Mouse (Mus musculus): ENCODE data around the gene Abcb1b.

DNA sequence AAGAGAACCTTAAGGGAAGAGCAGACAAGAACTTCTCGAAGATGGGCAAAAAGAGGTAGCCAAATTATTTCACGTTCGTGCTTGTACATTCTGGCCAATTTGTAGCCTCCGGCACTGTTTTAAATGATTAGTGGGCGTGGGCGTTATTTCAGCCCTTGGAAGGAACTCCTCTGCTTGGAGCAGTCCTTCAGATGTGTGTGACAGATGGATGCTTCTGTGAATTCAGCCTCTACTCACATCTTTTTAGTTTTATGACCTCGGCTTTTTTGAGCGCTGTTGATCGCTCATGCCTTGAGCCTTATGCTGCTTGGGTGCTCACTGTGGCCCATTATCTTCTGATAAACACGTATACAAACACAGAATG, 787 bp downstream of the Abcb1b start:
- TF ChIP-seq CTCF (IDR thresholded peaks at IDR 0.05; ENCODE audit: extremely low read depth, insufficient read depth, low read length), result no peak
- TF ChIP-seq POLR2A (IDR thresholded peaks at IDR 0.05; ENCODE audit: extremely low read depth, insufficient read depth, low read length), result no peak
